16 mouse cellular contexts compared by ENCODE assay signal in genomic region chr9:78514681-78515080, GRCm38 (mm10).
"Had no signal": no experiment of that assay in that cellular context is flagged by ENCODE, and none has a peak within 500 bp of the region (broad histone marks: within the 10 kb centered on the region; RNA-seq: fewer than 3 reads in every experiment).

No protein-coding gene starts in this region.

- H3K4me3 ChIP-seq: layer of hippocampus, adult 2 months; limb, embryonic 10.5 days; limb, embryonic 13.5 days had no signal

- H3K27ac ChIP-seq: kidney, postnatal 0 days; layer of hippocampus, adult 2 months; limb, embryonic 10.5 days; limb, embryonic 13.5 days; liver, embryonic 14.5 days; macrophage had no signal

- H3K4me2 ChIP-seq: limb, embryonic 13.5 days; lung, embryonic 14.5 days had no signal

- H3K36me3 ChIP-seq: limb, embryonic 10.5 days; limb, embryonic 13.5 days had no signal

- H3K9me3 ChIP-seq: limb, embryonic 10.5 days had no signal

- H3K9ac ChIP-seq: limb, embryonic 13.5 days; liver, embryonic 14.5 days; liver, postnatal 0 days; lung, embryonic 14.5 days had no signal

- H3K27me3 ChIP-seq: limb, embryonic 13.5 days had no signal

- DNase-seq: kidney, postnatal 25 days; layer of hippocampus, adult 9-11 months; liver; liver, postnatal 0 days; lung, embryonic 14.5 days; midbrain, embryonic 14.5 days; thymus, adult 2 months; thymus, postnatal 14 days; thymus, postnatal 4 days had no signal

- ATAC-seq: lung, postnatal 0 days had no signal
